Mouse (Mus musculus): ENCODE results near the gene Ccdc106.

The Ccdc106 gene

DNA sequence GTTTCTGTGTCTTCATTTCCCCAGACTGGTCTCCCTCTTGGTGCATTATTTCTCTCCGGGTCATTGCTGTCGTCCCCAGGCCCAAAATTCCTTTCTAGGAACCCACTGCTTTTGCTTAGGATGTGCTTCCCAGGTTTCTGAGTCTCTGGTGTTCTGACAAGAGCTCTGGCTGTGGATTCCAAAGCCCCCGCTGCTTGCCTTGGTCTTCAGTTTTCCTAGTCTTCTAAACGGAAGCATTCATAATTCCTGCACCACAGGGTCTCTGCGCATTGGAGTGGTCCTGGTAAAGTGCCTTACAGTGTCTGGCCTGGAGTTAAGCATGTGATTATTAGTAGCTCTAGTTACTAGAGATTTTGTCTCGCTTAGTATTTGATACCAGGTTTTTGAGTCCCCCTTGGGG lies 60.5 kb downstream of the Ccdc106 start:
- DNase-seq (ENCODE audit: low spot score): no peak

DNA sequence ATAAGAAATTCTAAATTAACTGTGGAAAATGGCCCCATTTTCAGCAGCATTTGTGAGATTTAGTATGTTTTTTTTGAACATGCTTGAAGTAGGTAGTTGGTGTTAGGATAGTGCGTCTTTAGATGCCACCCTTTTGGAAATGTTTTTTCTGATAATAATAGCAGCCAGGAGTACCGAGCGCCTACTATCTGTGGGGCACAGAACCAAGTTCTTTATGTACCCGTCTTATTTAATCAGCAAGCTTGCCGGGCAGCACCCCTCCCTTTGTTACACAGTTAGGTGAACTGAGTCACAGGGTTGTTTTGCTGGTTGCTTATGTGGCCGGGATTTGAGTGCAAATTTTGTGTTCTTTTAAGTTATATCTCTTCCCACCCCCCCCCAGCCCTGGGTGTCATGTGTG lies 60.9 kb downstream of the Ccdc106 start:
- DNase-seq (ENCODE audit: low spot score): no peak

DNA sequence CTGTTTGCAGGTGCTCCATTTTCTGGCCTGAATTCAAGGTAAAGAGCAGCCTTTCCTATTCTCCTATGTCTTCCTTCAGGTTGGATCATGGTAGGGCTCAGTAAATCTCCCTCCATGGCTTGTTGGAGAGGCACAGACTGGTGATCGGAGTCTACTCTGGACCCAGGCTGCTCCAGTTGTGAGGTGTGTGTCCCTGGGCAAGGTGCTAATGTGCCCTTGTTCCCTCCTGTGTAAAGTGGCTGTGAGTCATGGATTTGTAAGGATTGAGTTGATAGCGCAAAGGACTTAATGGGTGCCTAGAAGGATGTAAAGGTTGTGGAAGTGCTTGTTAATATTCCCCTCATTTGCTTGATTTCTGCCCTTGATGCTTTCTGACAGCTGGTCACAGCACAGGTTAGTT lies 61.6 kb downstream of the Ccdc106 start:
- no peak for DNase-seq (ENCODE audit: low spot score)

DNA sequence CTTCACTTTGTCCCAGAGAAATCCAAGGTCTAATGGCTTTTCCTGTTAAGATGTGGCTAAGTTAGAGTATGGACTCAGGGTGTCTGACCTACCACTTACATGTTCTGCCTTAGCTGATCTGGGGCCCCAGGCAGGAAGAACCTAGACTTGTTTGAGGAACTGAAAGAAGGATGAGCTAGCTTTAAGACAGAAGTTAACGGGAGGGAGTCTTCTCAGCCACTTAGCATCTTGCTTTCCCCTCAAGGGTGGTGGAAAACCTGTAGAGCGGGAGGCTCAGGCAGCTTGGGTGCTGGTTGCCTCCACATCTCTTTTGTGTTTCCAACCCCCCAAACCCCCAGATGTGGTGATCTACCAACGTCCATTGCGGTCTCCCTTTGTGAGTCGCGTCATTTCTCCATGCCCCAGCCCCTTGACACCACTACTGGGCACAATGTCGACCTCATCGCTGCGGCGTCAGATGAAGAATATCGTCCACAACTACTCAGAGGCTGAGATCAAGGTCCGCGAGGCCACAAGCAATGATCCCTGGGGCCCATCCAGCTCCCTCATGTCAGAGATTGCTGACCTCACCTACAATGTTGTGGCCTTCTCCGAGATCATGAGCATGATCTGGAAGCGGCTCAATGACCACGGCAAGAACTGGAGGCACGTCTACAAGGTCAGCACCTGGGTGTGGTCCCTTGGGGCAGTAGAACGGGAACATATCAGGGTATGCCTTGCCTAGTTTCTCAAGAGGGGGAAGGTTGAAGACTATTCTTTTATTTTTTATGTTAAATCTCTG lies 63.2 kb downstream of the Ccdc106 start:
- DNase-seq (ENCODE audit: low spot score): no peak

DNA sequence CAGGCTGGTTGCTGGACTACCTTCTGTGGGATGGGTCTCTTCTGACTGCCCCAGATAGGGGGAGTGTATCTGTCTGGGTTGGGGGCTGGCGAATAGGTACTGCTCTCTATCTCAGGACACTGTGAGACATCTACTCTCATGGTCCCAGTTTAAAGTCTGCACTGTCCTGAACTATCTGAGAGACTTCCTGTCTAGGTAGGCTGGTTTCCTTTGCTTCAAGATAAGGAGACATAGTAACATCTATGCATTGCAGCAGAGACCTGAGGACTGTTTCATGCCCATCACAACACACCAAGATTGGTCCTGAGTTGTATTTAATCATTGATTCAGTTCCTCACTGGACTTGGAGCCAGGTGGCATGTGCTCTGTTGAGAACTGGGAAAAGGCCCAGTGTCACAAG lies 65.2 kb downstream of the Ccdc106 start:
- no peak for DNase-seq (ENCODE audit: low spot score)

DNA sequence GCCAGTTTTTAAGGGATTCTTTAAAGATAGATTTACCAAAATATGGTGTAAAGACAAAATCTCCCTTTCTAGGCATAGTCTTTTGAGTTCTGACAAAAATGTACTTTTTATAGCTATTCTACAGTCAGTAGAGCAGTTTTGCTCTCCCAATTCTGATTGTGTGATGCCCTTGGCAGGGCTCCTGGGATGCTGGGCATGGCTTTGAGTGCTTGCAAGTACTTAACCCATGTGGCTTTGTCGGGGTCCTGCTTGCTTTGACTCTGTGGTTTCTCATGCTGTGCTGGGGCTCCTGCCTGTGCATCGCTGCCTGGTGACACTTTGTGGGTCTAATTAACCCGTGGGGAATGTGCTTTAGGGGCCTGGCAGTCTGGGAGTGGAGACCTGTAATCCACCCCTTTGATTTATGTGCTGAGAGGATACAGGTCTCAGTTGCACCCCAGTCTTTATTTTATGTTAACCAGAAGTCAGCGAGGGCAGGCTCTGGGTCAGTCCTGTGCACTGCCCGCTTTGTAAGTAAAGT lies 66.6 kb downstream of the Ccdc106 start:
- no peak for DNase-seq (ENCODE audit: low spot score)

DNA sequence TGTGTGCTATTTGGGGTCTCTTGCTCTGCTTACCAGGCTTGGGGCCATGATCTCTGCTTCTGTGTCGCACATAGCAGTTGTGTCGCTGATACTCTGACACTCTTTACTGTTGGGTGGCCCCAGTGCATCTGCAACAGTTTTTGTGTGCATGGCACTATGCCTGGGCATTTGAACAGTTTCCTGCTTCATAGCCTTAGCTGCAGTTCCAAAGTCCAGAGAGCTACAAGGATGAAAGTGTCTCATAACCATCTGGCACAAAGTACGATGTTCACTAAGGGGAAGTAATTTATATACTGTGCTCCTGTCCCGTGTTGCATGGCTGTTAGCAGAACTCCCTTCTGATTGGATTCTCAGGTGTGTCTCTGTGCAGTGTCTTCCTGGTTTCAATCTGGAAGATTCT lies 67.5 kb downstream of the Ccdc106 start:
- DNase-seq (ENCODE audit: low spot score): no peak

DNA sequence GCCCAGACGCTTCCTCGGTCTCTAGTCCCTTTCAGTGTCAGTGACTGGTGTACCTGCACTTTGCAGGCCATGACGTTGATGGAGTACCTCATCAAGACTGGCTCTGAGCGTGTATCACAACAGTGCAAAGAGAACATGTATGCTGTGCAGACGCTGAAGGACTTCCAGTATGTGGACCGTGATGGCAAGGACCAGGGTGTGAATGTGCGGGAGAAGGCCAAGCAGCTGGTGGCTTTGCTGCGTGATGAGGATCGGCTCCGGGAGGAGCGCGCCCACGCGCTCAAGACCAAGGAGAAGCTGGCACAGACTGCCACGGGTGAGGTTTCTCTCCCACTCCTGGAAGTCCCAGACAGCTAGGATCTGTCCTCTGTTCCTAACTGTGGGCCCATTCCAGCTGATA lies 69.5 kb downstream of the Ccdc106 start:
- DNase-seq (ENCODE audit: low spot score): no peak

DNA sequence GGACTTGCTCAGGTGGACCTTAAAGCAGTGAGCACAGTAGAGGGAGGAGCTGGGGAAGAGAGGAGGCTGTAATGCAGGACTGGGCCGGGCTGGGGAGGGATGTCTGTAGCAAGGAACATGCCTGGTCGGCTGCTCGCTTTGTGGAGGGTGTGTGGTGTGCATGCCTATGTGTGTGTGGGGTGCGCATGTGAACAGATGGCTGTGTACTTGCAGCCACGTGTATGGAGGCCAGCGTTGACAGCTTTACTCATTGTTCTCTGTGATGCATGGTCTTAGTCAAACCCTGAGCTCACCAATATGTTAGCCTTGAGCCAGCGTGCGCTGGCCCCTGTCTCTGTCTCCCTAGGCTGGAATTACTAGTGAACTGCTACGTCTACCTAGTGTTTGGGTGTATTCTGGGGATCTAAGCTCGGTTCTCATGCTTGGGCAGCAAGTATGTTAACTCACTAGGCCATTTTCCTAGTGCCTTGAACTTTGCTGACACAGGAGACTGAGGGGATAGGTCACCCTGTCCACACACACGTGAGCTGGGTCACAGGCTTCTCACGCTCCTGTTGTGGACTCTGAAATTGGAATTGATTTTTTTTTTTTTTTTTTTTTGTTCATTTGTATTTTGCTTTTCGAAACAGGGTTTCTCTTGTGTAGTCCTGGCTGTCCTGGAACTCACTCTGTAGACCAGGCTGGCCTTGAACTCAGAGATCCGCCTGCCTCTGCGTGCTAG lies 70.8 kb downstream of the Ccdc106 start:
- DNase-seq (ENCODE audit: low spot score): no peak

DNA sequence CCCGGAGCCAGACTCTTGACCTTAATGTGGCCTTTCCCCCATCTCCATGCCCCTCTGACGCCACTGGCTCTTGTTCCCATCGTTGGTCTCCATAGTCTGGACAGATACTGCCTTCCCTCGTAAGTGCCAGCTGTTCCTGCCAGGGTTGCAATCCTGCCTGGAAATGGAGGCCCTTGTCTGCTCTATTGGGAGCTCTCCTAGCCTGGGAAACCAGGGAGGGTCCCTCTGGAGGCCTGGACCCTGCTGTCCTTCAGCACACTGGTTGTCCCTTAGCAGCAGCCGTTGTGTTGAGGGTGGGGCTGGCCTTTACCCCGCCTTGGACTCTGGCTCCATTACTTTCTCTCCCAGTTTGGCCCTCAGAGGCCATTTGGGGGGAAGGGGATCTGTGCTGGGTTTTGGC lies 72.0 kb downstream of the Ccdc106 start:
- DNase-seq (ENCODE audit: low spot score): no peak

DNA sequence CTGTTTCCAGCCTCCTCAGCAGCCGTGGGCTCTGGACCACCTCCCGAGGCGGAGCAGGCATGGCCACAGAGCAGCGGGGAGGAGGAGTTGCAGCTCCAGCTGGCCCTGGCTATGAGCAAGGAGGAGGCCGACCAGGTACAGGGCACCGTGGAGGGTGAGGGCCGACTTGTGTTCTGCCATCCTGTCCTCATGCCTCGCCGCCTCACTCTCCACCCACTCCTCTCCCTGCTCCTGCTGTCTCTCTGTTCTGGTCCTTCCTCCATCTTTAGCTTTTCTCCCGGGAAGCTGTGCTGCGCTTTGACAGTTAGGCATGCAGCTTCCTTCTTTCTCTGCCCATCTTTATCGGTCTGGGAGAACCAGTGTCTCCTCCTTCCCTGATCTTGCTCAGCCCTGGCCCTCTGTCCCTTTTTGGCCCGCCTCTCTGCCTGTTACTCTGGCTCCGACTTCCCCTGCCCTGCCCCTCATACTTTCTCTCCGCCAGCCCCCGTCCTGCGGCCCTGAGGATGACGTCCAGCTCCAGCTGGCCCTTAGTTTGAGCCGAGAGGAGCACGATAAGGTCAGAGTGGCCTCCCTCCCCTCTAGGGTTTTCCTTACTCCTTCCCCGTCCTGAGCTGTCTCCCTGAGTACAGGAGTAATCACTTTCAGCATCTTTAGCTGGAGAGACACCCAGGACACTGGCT lies 72.6 kb downstream of the Ccdc106 start:
- no peak for DNase-seq (ENCODE audit: low spot score)

DNA sequence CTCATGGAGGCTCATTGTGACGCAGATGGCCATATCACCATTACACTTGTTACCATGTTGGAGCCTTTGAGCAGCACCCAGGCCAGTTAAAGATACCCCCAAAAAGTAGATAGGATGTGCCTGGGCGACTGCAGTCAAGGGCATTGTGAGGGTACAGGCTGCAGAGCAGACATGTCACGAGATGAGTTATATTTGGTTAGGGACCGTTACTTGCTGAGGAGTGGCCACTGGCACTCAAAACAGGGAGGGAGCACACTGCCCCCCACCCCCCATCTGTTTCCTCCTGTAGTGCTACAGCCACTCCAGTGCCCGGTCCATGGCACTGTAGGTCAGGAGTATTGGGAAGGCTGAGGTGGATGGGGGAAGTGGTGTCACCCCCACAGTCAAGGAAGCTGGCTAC lies 78.4 kb downstream of the Ccdc106 start:
- no peak for DNase-seq (ENCODE audit: low spot score)

DNA sequence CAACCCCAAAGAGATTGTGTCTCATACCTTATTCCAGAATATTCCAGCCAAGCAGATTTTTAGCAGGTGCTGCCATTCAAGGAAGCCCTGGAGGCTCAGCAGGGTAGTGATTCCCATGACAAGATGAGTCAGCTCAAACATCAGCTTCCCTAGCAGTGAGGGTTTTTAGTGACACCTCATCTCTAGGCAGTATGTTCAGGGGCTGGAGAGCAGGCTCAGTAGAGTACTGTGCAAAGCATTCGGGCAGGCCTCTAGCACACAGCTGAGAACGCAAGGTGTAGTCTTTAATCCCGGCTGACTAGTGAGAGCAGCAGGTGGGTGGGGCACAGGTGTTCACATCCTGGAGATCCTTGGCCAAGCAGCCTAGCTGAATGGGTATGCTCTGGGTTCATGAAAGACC lies 79.4 kb downstream of the Ccdc106 start:
- DNase-seq (ENCODE audit: low spot score): no peak

DNA sequence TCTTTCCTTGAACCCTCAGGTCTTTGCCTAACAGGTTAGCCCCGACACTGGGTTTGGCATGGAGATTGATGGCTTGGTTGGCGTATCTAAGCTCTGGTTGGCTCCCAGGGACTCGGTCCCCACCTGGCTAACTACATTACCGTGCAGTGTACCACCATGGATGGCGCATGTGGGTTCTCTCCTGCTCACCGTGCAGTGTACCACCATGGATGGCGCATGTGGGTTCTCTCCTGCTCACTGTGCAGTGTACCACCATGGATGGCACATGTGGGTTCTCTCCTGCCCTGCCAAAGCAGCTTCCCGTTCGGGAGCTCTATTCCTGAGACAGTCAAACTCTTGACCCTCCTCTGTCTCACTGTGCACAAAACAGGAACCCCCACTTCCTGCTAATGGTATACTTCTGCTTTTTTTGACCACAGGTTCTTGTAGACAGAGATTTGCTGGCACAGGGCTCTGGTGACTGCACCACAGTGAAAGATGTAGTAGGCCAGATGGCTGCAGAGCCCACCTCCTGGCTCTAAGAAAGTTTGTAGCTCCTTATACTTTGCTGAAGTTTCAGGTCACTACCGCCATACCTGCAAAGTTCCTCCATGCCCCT lies 80.8 kb downstream of the Ccdc106 start:
- DNase-seq (ENCODE audit: low spot score): no peak

DNA sequence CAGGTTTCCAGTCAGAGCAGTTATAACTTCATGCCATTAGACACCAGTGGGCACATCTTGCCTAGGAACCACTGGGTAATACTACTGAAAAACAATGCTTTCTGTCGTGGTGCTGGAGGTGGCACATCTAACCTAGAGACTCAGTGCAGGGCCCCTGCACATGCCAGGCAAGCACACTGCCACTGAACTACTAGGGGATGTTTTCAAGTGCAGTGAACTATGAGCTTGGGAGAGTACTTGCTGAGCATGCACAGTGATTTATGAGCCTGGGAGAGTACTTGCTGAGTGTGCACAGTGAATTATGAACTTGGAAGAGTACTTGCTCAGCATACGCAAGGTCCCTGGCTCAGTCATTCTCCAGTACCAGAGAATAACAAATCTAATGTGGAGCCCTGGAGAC lies 82.2 kb downstream of the Ccdc106 start:
- DNase-seq (ENCODE audit: low spot score): no peak

DNA sequence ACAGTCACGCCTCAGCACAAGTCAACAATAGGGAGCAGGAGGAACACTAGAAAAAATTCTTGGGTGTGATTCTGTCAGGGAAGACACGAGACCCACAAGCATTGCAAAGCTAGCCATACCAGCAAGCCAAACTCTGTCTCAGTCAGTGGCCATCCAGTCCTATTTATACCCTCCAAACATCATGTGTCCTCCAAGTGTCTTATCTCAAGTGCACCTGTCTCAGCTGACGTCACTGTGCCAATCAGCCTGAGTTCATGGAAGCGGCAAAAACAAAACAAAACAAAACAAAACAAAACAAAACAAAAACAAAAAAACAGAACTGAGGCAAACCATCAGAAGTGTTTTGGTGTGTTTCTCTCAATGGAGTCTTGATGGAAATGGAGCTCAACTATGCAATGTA lies 87.9 kb downstream of the Ccdc106 start:
- no peak for DNase-seq (ENCODE audit: low spot score)

DNA sequence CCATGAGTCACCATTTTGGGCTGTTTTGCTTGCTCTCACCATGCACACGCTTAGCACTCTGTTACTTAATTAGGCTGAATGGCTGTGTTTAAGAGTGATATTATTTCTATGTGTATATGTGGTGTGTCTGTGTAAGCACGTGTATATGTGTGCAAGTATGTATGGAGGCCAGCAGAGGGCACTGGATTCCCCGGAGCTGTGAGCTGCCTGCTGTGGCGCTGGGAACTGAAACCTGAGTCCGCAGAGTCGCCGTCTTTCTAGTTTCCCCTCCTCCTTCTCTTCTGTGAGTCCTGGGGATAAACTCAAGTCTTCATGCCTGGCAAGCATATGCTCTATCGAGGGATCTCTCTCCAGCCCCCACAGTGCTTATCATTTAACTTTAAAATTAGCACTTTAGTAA lies 88.9 kb downstream of the Ccdc106 start:
- no peak for DNase-seq (ENCODE audit: low spot score)
